Mouse (Mus musculus): ENCODE results near the gene Slc8b1.

Slc8b1 gene

DNA sequence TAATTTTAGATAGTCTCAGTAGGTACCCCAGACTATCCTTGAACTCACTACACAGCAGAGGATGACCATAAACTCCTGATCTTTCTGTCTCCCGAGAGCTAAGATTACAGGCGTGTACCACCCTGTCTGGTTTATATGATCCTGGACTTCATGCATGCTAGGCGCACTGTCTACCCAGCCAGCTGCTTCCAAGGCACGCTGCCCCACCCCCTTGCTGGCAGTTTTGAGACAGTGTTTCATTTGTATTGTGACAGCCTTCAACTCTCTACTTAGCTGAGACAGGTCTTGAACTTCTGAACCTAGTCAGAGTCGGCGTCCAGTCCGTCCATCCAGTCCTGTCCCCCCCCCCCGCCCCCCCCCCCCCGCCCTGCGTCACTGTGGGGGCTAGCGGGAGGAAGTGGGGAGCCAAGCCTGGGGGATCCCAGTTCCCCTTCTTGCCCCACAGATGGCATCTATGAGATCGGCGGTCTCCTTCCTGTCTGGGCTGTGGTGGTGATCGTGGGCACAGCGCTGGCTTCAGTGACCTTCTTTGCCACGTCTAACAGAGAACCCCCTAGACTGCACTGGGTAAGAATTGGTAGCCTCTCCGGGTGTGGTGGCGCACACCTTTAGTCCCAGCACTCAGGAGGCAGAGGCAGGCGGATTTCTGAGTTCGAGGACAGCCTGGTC is 16.5 kb downstream of the Slc8b1 start:
- no peak for DNase-seq (ENCODE audit: low read depth)

DNA sequence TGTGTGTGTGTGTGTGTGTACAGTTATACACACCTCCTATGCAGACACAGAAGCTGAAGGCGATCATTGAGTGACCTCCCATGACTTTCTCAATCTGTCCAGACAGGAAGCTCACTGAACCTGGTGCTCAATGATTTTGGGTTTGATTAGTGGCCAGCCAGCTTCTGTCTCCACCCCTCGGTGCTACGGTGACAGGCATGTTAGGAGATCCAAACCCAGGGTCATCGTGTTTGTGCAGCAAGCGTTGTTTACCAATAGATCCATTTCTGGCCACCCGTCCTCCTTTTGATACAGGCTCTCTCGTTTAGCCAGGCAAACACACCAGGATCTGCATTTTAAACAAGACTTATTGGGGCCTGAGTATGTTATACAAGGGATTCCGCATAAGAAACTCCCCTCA is 20.7 kb downstream of the Slc8b1 start:
- DNase-seq (ENCODE audit: low read depth) = no peak

DNA sequence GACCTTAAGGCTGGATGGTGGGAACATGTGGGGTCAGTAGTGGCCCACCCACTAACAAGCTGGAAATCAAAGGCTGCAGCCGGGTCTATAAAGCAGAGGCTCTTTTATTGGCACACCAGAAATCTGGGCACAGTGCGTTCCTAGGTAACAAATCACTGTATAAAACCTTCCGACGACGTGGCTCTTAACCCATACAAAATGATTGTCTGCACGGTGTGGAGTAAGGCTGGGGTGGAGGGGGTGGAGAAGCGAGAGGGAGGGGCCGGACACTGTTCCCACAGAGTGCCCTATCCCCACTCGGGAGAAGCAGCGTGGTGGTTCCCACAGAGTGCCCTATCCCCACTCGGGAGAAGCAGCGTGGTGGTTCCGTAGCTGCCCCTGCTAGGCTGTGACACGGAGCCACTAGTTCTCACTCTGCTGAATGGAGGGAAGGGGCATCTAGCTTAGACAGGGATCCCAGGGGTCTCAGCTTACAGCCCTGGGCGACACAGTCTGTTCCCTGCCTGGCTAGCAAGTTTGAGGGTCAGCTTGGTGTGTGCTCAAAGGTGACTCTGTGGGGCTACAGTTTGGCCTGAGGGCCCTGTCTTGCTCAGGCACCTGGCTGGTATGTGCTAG is 23.2 kb downstream of the Slc8b1 start:
- no peak for DNase-seq (ENCODE audit: low read depth)

DNA sequence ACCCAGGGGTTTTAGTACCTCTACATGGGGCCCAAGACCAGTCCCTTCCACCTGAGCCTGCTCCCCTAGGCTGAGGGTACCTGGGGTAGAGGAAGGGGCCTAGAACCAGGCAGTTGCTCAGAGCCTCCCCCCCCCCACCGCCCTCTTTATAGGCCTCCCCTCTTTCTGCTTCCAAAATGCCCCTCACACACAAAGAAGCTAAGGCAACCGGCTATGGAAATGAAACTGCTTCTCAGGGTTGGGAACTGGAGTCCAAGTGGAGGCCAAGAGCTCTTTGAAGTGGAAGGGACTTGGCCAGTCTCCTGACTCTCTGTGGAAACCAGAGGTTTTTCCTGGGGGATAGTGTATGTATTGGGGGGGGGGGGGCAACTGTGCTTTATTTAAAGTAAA is 23.7 kb downstream of the Slc8b1 start:
- no peak for DNase-seq (ENCODE audit: low read depth)

- DNase-seq (ENCODE audit: low read depth) = no peak
These were observed 25.1 kb downstream of the Slc8b1 start for GRCm38 (mm10) chr5:120536046-120536445.

- no peak for DNase-seq (ENCODE audit: low read depth)
These were observed 25.7 kb downstream of the Slc8b1 start for GRCm38 (mm10) chr5:120536632-120537031.

DNA sequence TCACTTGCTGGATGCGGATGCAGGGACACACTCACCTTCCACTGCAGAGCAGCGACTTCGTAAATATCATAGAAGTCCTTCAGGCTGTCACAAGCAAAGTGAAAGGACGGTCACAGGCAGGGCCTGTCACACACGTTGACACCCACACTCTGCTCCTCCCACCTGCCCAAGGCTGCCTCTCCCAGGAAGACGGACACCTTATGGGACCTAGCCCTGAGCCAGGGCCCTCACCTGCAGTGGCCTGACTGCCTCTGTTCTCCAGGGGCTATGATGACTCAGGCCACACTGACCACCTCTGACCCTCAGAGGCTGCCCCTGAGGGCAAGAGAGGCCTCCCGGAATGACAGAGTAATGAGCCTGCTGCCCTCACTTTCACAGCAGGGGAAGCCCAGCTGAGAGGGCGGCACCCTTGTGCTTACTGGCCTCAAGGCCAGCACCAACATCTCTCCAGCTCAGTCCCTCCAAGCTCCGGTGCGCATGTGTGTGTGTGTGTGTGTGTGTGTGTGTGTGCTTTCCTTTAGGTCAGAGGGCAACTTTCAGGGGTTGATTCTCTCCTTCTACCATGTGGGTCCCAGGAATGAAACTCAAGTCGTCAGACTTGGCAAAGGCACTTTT is 37.4 kb downstream of the Slc8b1 start:
- DNase-seq (ENCODE audit: low read depth) = no peak

DNA sequence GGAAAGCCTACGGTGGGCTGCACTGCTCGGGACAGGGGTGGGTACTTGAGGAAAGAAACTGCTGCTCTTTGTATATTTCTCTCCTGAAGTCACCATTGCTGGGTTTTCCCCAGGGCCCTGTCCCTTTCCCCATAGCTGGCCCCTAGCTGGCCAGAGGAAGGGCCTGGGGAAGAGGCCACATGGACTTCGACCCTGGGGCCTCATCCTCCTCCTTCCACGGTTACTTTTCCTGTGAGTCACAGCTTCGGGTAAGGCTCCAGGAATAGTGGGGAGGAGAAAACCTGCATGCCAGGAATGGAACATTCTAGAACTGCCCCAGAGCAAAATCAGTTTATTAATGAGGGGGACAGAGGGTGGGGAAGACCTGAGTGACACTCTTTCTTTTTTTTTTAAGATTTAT is 39.2 kb downstream of the Slc8b1 start:
- no peak for DNase-seq (ENCODE audit: low read depth)

- no peak for DNase-seq (ENCODE audit: low read depth)
These were observed 39.7 kb downstream of the Slc8b1 start for GRCm38 (mm10) chr5:120550673-120551072.

- DNase-seq (ENCODE audit: low read depth) = no peak
These were observed 44.9 kb downstream of the Slc8b1 start for GRCm38 (mm10) chr5:120555871-120556270.

DNA sequence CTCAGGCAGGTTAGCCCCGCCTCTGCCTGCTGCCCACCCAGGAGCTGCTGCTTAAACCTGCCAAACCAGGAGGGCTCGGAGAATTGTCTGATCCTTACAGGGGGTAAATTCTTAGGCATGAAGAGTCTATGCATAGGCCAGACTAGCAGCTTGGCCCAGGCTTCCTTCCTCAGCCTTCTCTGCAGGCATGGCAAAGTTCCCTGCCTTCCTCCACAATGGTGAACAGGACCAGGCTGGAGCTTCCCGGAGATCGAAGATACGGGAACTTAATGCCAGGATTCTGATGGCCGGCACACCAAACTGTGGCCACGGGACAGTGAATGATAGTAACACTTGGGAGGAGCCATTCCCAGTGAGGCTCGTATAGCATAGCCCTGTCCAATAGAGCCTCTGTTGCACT is 47.1 kb downstream of the Slc8b1 start:
- no peak for DNase-seq (ENCODE audit: low read depth)

- DNase-seq (ENCODE audit: low read depth) = no peak
These were observed 47.8 kb downstream of the Slc8b1 start for GRCm38 (mm10) chr5:120558762-120559161.

- no peak for DNase-seq (ENCODE audit: low read depth)
These were observed 49.2 kb downstream of the Slc8b1 start for GRCm38 (mm10) chr5:120560129-120560615.

DNA sequence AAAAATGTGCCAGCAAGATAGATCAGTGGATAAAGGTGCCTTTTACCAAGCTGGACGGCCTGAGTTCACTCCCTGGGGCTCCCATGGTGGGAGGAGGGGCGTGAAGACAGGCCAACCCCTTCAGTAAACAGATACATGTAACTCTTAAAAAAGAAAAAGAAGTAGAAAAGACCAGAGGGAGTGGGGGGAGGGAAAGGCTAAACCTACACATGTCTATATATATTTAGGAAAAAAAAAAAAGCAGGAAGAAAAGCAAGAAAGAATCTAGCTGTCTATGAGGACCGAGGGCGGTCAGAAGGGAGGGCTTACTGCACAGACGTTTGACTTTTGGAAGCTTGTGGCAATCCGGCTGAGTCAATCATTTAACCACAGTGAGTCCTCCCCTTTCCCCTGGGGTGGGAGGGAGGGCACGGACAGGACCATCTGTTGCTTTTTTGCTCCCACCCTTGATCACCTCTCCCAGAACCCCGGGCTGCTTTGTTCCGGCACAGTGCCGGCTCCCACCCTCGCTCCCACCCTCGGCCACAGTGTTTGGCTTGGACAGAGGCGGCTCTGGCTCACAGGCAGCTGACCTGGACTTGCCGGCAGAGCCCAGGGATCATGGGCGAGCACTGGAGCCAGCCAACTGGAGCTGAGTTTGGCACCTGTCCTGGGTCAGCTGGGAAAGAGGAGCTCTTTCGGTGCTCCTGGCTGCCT is 49.8 kb downstream of the Slc8b1 start:
- DNase-seq (ENCODE audit: low read depth) = no peak

GRCm38 (mm10) chr5:120562956-120563913 is 52.3 kb downstream of the Slc8b1 start:
- DNase-seq (ENCODE audit: low read depth) = no peak

DNA sequence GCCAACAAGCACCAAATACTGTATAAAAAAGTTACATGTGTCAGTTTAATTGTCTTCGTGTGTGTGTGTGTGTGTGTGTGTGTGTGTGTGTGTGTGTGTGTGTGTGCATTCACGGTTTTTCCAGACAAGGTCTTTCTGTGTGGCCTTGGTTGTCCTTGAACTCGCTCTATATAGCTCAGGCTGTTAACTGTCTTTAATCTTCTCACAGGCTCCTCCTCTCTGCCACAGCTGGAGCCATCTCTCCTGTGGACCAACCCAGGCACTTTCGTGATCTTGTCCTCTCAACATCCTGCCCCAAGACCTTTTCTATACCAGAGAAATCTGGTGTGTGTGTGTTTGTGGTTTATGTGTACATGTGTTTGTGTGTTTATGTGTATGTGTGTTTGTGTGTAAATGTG is 52.9 kb downstream of the Slc8b1 start:
- DNase-seq (ENCODE audit: low read depth) = peak; percentile 44

DNA sequence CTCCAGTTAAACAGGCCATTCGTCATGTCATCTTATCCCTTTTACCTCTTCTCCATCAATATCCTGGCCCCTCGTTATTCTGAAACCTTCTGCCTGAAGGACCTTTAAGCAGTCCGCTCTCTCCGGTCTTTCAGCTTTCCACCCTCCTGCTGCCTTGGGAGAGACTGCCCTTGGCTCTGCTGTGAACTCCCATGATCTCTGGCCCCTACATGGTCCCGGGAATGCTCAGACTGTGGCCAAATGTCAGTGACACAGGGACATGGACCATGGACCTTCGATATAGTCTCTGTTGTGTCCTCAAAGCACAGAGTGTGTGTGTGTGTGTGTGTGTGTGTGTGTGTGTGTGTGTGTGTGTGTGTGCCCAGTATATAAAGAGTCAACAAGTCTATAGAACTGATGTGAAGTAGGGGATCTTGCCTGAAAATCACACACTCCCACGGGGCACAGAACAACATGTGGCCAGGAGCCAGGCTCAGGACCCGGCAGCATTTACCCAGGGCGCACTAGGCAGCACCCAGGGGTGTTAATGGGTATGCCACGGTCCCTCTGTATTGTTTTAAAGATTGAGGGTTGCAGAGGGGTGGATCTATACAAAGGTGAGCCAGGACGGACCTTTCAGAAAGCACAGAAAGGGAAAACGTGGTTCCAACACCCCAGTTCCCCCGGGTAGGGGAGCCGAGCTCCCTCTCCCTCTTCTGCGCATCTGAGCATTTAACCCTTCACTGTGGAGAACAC is 54.4 kb downstream of the Slc8b1 start:
- DNase-seq (ENCODE audit: low read depth) = no peak

DNA sequence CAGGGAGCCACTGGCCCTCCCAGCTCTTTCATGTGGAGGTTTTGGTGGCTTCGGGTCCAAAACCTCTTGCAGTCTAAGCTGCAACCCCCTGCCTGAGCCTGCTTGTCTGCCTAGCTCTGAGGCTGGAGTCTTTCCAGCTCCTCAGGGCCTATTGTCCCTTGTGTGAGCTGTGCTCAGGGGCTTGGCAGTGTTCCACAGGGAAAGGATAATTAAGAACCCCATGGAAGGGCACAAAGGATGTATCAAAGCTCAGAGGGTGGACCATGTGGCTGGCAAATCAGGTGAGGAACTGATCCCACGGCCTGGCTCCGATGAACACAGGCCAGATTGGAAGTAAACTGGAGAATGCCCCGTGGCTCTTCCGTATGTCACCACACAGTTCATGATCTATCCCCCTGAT is 55.1 kb downstream of the Slc8b1 start:
- no peak for DNase-seq (ENCODE audit: low read depth)

DNA sequence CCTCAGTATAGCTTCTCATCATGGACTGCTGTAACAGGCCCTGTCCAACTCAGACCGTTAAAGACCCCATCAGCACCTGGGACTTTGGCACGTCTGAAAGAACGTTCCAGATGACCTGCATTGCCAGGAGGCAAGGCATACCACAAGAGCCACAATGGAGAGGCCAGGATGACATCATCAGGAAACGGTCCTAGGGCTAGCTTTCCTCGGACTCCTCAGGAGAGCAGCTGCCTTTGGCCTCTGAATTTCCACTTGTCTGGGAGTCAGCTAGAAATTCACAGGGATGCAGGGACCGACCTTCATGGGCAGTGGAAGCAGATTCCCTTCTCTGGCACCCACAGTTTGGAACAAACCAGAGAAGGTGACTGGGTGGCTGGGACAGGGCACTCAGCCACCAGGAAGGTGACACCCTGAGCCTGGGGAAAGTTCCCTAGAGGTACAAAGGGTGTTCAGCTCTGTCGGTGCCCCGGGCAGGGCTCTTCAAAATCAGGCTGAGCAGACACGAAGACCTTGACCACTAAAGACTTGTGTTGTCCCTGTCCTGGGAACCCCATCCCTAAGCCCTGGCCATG is 55.8 kb downstream of the Slc8b1 start:
- DNase-seq (ENCODE audit: low read depth) = no peak

DNA sequence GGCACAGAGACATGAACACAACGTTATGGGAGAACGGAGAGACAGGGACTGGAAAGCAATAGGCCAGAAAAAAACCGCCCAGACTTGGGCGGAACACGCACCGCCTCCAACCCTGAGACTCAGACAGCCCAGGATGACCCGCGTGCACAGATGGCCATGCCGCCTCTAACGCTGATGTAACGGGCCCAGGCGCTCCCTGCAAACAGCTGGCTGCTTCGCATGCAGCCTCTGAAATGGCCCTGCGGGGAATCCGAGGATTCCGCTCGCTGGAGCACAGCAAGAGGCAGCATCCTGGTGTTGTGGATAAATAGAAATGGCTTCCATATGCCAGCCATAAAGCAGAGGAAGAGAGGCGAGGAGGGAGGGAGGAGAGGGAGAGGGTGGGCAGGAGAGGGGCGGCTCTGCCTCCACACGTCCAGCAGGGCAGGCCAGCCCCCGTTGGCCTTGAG is 56.3 kb downstream of the Slc8b1 start:
- no peak for DNase-seq (ENCODE audit: low read depth)
